Mouse (Mus musculus) C2C12 (cell line): ENCODE data around the gene Trub2. TPM values are rescaled to one million over a fixed set of nuclear protein-coding genes. Genes with fewer than 3 reads are reported as not detected.

Source experiments
- H3K27me3 ChIP-seq: one replicate; pipeline ENCODE4 v1.6.1; 2011; ENCODE audit not compliant: control insufficient read depth, insufficient read depth, insufficient read length
- H3K36me3 ChIP-seq: one replicate; pipeline ENCODE4 v1.6.1; 2011; ENCODE audit not compliant: control insufficient read depth, insufficient read depth
- H3K4me3 ChIP-seq: one replicate; pipeline ENCODE4 v1.5.1; 2011; ENCODE audit warnings: mild to moderate bottlenecking, control low read depth; ENCODE audit not compliant: poor library complexity, insufficient read depth, severe bottlenecking
- H3K79me2 ChIP-seq: one replicate; pipeline ENCODE4 v1.6.1; 2011; ENCODE audit not compliant: control insufficient read depth, insufficient read depth
- H3K79me3 ChIP-seq: one replicate; pipeline ENCODE4 v1.6.1; 2011; ENCODE audit warnings: low read depth, control low read depth
- H3ac ChIP-seq: one replicate; pipeline ENCODE3; 2011; ENCODE audit warnings: low read depth; ENCODE audit not compliant: control insufficient read depth, insufficient read length
- CEBPB ChIP-seq: IDR thresholded peaks from one replicate; pipeline ENCODE4 v1.6.1; 2011; ENCODE audit warnings: low read depth, mild to moderate bottlenecking, control low read depth, moderate library complexity
- CTCF ChIP-seq: IDR thresholded peaks from one replicate; pipeline ENCODE4 v1.5.1; 2011; ENCODE audit not compliant: control insufficient read depth, insufficient read depth, insufficient read length
- FOSL1 ChIP-seq: IDR thresholded peaks from one replicate; pipeline ENCODE4 v1.8.0; 2011; ENCODE audit warnings: mild to moderate bottlenecking, low read length; ENCODE audit not compliant: poor library complexity, insufficient read depth, severe bottlenecking
- MAX ChIP-seq: IDR thresholded peaks from one replicate; pipeline ENCODE4 v1.6.1; 2011; ENCODE audit warnings: mild to moderate bottlenecking, control low read depth
- MYOD1 ChIP-seq: IDR thresholded peaks from one replicate; pipeline ENCODE4 v1.6.1; 2011; ENCODE audit warnings: low read depth; ENCODE audit not compliant: control insufficient read depth, insufficient read length
- MYOG ChIP-seq: IDR thresholded peaks from one replicate; pipeline ENCODE4 v1.6.1; 2011; ENCODE audit not compliant: control insufficient read depth, insufficient read length; ENCODE audit errors: extremely low read depth
- USF1 ChIP-seq: IDR thresholded peaks from one replicate; pipeline ENCODE4 v1.6.1; 2011; ENCODE audit warnings: low read depth, mild to moderate bottlenecking, control low read depth, moderate library complexity
- polyA plus RNA-seq: library from polyadenylated mRNA; unstranded; fragments of >200 nt; fragmentation: generic; extraction: Trizol; gene quantifications from one replicate; pipeline ENCODE4 v1.2.1, GENCODE M21; 2012; ENCODE audit warnings: missing spikeins

The Trub2 gene
- polyA plus RNA-seq, 1 experiment, result 55.0 TPM

GRCm38 (mm10) chr2:29714127-29714526 is 74.2 kb downstream of the Trub2 start:
- TF ChIP-seq FOSL1 (no peak), CTCF (no peak), CEBPB (no peak), MAX (no peak), MYOG (no peak), MYOD1 (no peak), USF1 (no peak)
- Histone ChIP-seq H3K27me3 (no peaks in the 10 kb centered on the region), H3K79me3 (no peaks in the 10 kb centered on the region), H3ac (no peak overlapping the region), H3K79me2 (no peaks in the 10 kb centered on the region), H3K4me3 (no peak overlapping the region), H3K36me3 (peaks cover 34% of the 10 kb centered on the region)

- H3K27me3 ChIP-seq, result no peaks in the 10 kb centered on the region
- H3K4me3 ChIP-seq, result no peak overlapping the region
- no peaks in the 10 kb centered on the region for H3K79me3 ChIP-seq
- H3K79me2 ChIP-seq, result no peaks in the 10 kb centered on the region
- TF ChIP-seq CTCF (no peak), USF1 (no peak), MYOD1 (no peak), MYOG (no peak)
- peaks cover 30% of the 10 kb centered on the region for H3K36me3 ChIP-seq
- H3ac ChIP-seq, result no peak overlapping the region
Measured at GRCm38 (mm10) chr2:29713501-29713900, 74.8 kb downstream of the Trub2 start.

- TF ChIP-seq MYOD1, result no peak
- TF ChIP-seq MYOG, result no peak
- TF ChIP-seq USF1, result no peak
- no peak for TF ChIP-seq FOSL1
- TF ChIP-seq CEBPB, result no peak
- TF ChIP-seq CTCF, result no peak
- no peak for TF ChIP-seq MAX
- H3K79me2 ChIP-seq, result no peaks in the 10 kb centered on the region
- peak overlapping the region; percentile 55 for H3ac ChIP-seq
- no peaks in the 10 kb centered on the region for H3K79me3 ChIP-seq
- no peak overlapping the region for H3K4me3 ChIP-seq
- peaks cover 35% of the 10 kb centered on the region for H3K36me3 ChIP-seq
- H3K27me3 ChIP-seq, result no peaks in the 10 kb centered on the region
Measured at GRCm38 (mm10) chr2:29711877-29712276, 76.4 kb downstream of the Trub2 start.

Other genes starting within 250 kb of the Trub2 start
- gene Rapgef1, start 168.8 kb downstream of the Trub2 start, polyA plus RNA-seq, result 48.9 TPM
- gene Gm13420, start 36.8 kb downstream of the Trub2 start, polyA plus RNA-seq, result not detected
- gene Gm13547, start 29.2 kb downstream of the Trub2 start, polyA plus RNA-seq, result not detected
- gene Coq4, start 1.0 kb downstream of the Trub2 start, polyA plus RNA-seq, result 21.2 TPM
- gene Slc27a4, start 14.1 kb upstream of the Trub2 start, polyA plus RNA-seq, result 19.7 TPM
- 67.1 TPM for gene Urm1, start 31.6 kb upstream of the Trub2 start, polyA plus RNA-seq
- gene Cercam, start 80.7 kb upstream of the Trub2 start, polyA plus RNA-seq, result 3.3 TPM
- gene Odf2, start 100.7 kb upstream of the Trub2 start, polyA plus RNA-seq, result 31.3 TPM
- gene Gle1, start 146.9 kb upstream of the Trub2 start, polyA plus RNA-seq, result 30.2 TPM
- 93.4 TPM for gene Sptan1, start 177.1 kb upstream of the Trub2 start, polyA plus RNA-seq